Mouse (Mus musculus) right cerebral cortex, postnatal 36 days (tissue): ENCODE measurements around the gene Oxld1.
A peak's percentile ranks its signal among the peaks of the same experiment; 100 is the strongest.
"Not testable (repeated sequence)": the region's sequence is repeated elsewhere in the genome, so short reads cannot be mapped to it uniquely, and the experiment has no call there.

Experiments
- DNase-seq, 2 experiments: peaks; one replicate each; pipeline ENCODE4 v3.0.0; 2022; ENCODE audit warnings: low spot score in 2 of 2, mixed read lengths in 1 of 2

Oxld1 gene

GRCm38 (mm10) chr11:120423569-120424295 is 34.1 kb downstream of the Oxld1 start:
- peak; percentile 12 to 17 for DNase-seq

DNA sequence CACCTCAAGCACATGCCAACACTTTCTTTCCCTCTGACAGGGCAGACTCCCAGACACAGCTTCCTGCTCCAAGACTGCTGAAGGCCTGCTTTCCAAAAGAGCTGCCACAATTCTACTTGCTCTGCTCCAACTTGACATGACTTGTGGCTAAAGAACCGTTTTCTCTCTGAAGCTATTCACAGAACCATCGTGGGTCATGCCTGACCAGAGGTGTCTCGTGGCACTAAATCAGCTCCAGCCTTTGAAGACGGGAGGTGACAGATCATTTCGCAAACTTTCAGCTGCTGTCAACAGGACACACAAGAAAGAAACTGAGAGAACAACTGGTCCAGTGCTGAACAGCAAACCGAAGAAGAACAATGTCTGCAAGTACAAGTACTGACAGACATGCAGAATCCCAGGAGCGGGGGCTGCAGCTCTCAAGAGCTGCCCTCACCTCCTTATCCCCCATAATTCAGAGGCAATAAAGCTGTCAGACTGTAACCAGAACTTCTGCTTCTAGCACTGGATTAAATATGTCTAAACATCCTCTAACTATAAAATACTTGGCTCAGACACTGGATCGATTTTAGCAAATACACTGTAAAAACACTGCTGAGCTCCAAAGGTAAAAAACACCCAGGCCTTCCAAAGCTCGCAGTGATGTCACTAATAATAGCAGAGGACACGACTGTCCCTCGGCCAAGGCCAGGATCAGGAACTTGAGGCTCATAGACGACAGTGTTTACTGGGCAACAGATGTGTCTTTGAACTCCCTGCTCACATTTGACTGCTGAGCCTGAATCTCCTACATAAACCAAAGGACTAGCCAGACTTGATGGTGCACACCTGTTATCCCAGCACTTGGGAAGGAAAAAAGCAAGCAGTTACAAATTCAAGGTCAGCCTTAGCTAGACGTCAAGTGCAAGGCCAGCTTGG is 35.0 kb downstream of the Oxld1 start:
- DNase-seq: no peak

- no peak for DNase-seq
These were observed 39.3 kb downstream of the Oxld1 start for GRCm38 (mm10) chr11:120418592-120418991.

DNA sequence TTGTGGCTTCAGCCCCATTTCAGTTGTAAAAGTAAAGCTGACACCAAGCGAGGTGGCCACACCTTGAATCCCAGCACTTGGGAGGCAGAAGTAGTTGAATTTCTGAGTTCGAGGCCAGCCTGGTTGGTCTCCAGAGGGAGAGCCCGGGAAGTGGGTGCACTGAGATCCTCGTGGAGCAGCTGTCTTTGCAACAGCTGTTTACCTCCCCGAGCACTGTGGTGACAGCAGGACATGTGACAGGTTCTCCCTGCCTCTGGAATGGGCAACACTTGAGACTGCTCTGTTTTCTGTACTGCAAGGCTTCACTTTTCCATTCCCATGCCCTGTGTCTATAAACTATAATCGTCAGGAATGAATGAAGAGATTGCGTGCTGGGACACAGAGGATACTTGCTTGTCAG is 40.0 kb downstream of the Oxld1 start:
- no peak for DNase-seq

- not testable (repeated sequence) for DNase-seq
These were observed 44.2 kb downstream of the Oxld1 start for GRCm38 (mm10) chr11:120413621-120414020.
